Mouse (Mus musculus): ENCODE results near the gene Kiz. TPM values are rescaled to one million over a fixed set of nuclear protein-coding genes. Genes with fewer than 3 reads are reported as not detected.

Gene Kiz
- total and polyA plus RNA-seq, 2 experiments, result 3.7 to 19.7 TPM

DNA sequence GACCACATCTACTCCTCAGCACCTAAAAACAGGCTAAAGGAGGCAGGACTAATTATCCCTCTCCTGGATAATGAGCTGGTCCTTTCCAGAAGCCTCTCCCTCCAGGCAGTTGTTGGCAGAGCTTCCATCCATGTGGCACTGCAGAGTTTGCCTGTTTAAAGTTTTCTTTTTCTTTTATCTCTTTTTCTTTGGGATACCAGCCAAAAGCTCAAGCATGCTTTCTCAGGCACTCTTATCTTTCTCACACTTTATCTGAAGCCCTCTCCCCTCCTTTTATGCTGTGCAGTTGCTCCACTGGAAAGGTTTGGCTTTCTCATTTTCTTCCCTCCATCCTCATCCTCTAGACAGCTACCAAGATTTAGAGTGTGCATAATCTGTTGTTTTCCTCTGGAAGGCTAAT, 130.8 kb downstream of the Kiz start:
- Histone ChIP-seq H3K9ac (ENCODE audit: low read depth, low read length) (no peak overlapping the region), H3K27ac (replicated peaks; ENCODE audit: insufficient read depth, low read depth, low read length) (no peak overlapping the region), H3K4me1 (ENCODE audit: control insufficient read depth, insufficient read depth, low read length) (no peaks in the 10 kb centered on the region), H3K36me3 (ENCODE audit: control insufficient read depth, insufficient read depth, low read length) (no peaks in the 10 kb centered on the region), H3K79me2 (ENCODE audit: control insufficient read depth, insufficient read depth, low read length) (no peaks in the 10 kb centered on the region), H3K4me3 (ENCODE audit: insufficient read depth, low read depth, low read length) (no peak overlapping the region), H3K27me3 (ENCODE audit: control insufficient read depth, insufficient read depth, low read length) (no peaks in the 10 kb centered on the region)
- TF ChIP-seq POLR2A (IDR thresholded peaks at IDR 0.05; ENCODE audit: extremely low read depth, insufficient read depth, low read length), result no peak
- TF ChIP-seq CTCF (IDR thresholded peaks at IDR 0.05; ENCODE audit: low read depth, low read length), result no peak
- no peak for DNase-seq (ENCODE audit: extremely low read depth, low read depth, low spot score)

- Histone ChIP-seq H3K4me3 (ENCODE audit: insufficient read depth, low read depth, low read length) (no peak overlapping the region), H3K27me3 (ENCODE audit: control insufficient read depth, insufficient read depth, low read length) (no peaks in the 10 kb centered on the region), H3K27ac (replicated peaks; ENCODE audit: insufficient read depth, low read depth, low read length) (no peak overlapping the region), H3K36me3 (ENCODE audit: control insufficient read depth, insufficient read depth, low read length) (no peaks in the 10 kb centered on the region), H3K9ac (ENCODE audit: low read depth, low read length) (no peak overlapping the region), H3K4me1 (ENCODE audit: control insufficient read depth, insufficient read depth, low read length) (peaks cover 4% of the 10 kb centered on the region; the same call in 1 of the 2 replicates), H3K79me2 (ENCODE audit: control insufficient read depth, insufficient read depth, low read length) (peaks cover 3% of the 10 kb centered on the region; the same call in 1 of the 2 replicates)
- 86% methylated on average over 2 of the region's 2 CpGs for WGBS
- DNase-seq (ENCODE audit: extremely low read depth, low read depth, low spot score), result no peak
- TF ChIP-seq CTCF (IDR thresholded peaks at IDR 0.05; ENCODE audit: low read depth, low read length) (no peak), POLR2A (IDR thresholded peaks at IDR 0.05; ENCODE audit: extremely low read depth, insufficient read depth, low read length) (no peak)
Observed at GRCm38 (mm10) chr2:147007265-147007664, 151.6 kb downstream of the Kiz start.

- H3K27ac ChIP-seq (replicated peaks; ENCODE audit: insufficient read depth, low read depth, low read length), result no peak overlapping the region
- no peaks in the 10 kb centered on the region for H3K27me3 ChIP-seq (ENCODE audit: control insufficient read depth, insufficient read depth, low read length)
- no peak for DNase-seq (ENCODE audit: extremely low read depth, low read depth, low spot score)
- peaks cover 3% of the 10 kb centered on the region; the same call in 1 of the 2 replicates for H3K79me2 ChIP-seq (ENCODE audit: control insufficient read depth, insufficient read depth, low read length)
- no peak for TF ChIP-seq CTCF (IDR thresholded peaks at IDR 0.05; ENCODE audit: low read depth, low read length)
- TF ChIP-seq POLR2A (IDR thresholded peaks at IDR 0.05; ENCODE audit: extremely low read depth, insufficient read depth, low read length), result no peak
- no peak overlapping the region for H3K9ac ChIP-seq (ENCODE audit: low read depth, low read length)
- H3K36me3 ChIP-seq (ENCODE audit: control insufficient read depth, insufficient read depth, low read length), result no peaks in the 10 kb centered on the region
- H3K4me3 ChIP-seq (ENCODE audit: insufficient read depth, low read depth, low read length), result no peak overlapping the region
- peaks cover 5% of the 10 kb centered on the region; the same call in 1 of the 2 replicates for H3K4me1 ChIP-seq (ENCODE audit: control insufficient read depth, insufficient read depth, low read length)
Observed at GRCm38 (mm10) chr2:147009084-147009483, 153.4 kb downstream of the Kiz start.

DNA sequence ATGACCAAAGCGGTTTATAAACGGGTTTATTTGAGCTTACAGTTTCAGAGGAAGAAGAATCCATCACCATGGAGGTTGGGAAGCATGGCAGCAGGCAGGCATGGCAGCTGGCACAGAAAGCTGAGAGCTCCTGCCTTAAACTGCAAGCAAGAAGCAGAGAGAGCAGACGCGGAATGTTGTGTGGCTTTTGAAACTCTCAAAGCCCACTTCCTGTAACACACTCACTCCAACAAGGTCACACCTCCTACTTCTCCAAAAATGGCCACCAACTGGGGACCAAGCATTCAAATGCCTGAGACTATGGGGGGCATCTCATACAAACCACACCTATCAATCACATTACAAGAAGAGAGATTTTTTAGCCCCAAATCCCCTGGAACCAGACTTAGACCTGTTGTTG, 154.5 kb downstream of the Kiz start:
- 90% methylated on average over 4 of the region's 4 CpGs for WGBS
- no peak for DNase-seq (ENCODE audit: extremely low read depth, low read depth, low spot score)
- Histone ChIP-seq H3K9ac (ENCODE audit: low read depth, low read length) (no peak overlapping the region), H3K27me3 (ENCODE audit: control insufficient read depth, insufficient read depth, low read length) (no peaks in the 10 kb centered on the region), H3K79me2 (ENCODE audit: control insufficient read depth, insufficient read depth, low read length) (peaks cover 3% of the 10 kb centered on the region; the same call in 1 of the 2 replicates), H3K27ac (replicated peaks; ENCODE audit: insufficient read depth, low read depth, low read length) (no peak overlapping the region), H3K4me1 (ENCODE audit: control insufficient read depth, insufficient read depth, low read length) (peaks cover 5% of the 10 kb centered on the region; the same call in 1 of the 2 replicates), H3K4me3 (ENCODE audit: insufficient read depth, low read depth, low read length) (no peak overlapping the region), H3K36me3 (ENCODE audit: control insufficient read depth, insufficient read depth, low read length) (no peaks in the 10 kb centered on the region)
- TF ChIP-seq POLR2A (IDR thresholded peaks at IDR 0.05; ENCODE audit: extremely low read depth, insufficient read depth, low read length) (no peak), CTCF (IDR thresholded peaks at IDR 0.05; ENCODE audit: low read depth, low read length) (no peak)

- H3K27me3 ChIP-seq (ENCODE audit: control insufficient read depth, insufficient read depth, low read length), result no peaks in the 10 kb centered on the region
- H3K4me3 ChIP-seq (ENCODE audit: insufficient read depth, low read depth, low read length), result no peak overlapping the region
- no peak overlapping the region for H3K27ac ChIP-seq (replicated peaks; ENCODE audit: insufficient read depth, low read depth, low read length)
- peaks cover 6% of the 10 kb centered on the region; the same call in 1 of the 2 replicates for H3K79me2 ChIP-seq (ENCODE audit: control insufficient read depth, insufficient read depth, low read length)
- peaks cover 10% of the 10 kb centered on the region for H3K4me1 ChIP-seq (ENCODE audit: control insufficient read depth, insufficient read depth, low read length)
- WGBS, result 94% methylated on average over 9 of the region's 9 CpGs
- no peak for DNase-seq (ENCODE audit: extremely low read depth, low read depth, low spot score)
- no peak overlapping the region for H3K9ac ChIP-seq (ENCODE audit: low read depth, low read length)
- TF ChIP-seq CTCF (IDR thresholded peaks at IDR 0.05; ENCODE audit: low read depth, low read length) (no peak), POLR2A (IDR thresholded peaks at IDR 0.05; ENCODE audit: extremely low read depth, insufficient read depth, low read length) (no peak)
- H3K36me3 ChIP-seq (ENCODE audit: control insufficient read depth, insufficient read depth, low read length), result no peaks in the 10 kb centered on the region
Observed at GRCm38 (mm10) chr2:147010952-147011351, 155.3 kb downstream of the Kiz start.

- Histone ChIP-seq H3K27me3 (ENCODE audit: control insufficient read depth, insufficient read depth, low read length) (no peaks in the 10 kb centered on the region), H3K9ac (ENCODE audit: low read depth, low read length) (no peak overlapping the region), H3K27ac (replicated peaks; ENCODE audit: insufficient read depth, low read depth, low read length) (peak overlapping the region; percentile 66; the same call in 1 of the 2 replicates), H3K79me2 (ENCODE audit: control insufficient read depth, insufficient read depth, low read length) (peaks cover 9% of the 10 kb centered on the region; the same call in 1 of the 2 replicates), H3K4me3 (ENCODE audit: insufficient read depth, low read depth, low read length) (no peak overlapping the region), H3K4me1 (ENCODE audit: control insufficient read depth, insufficient read depth, low read length) (peaks cover 10% of the 10 kb centered on the region), H3K36me3 (ENCODE audit: control insufficient read depth, insufficient read depth, low read length) (no peaks in the 10 kb centered on the region)
- 49% methylated on average over 3 of the region's 3 CpGs for WGBS
- no peak for DNase-seq (ENCODE audit: extremely low read depth, low read depth, low spot score)
- no peak for TF ChIP-seq POLR2A (IDR thresholded peaks at IDR 0.05; ENCODE audit: extremely low read depth, insufficient read depth, low read length)
- TF ChIP-seq CTCF (IDR thresholded peaks at IDR 0.05; ENCODE audit: low read depth, low read length), result no peak
Observed at GRCm38 (mm10) chr2:147011474-147012140, 155.9 kb downstream of the Kiz start.

Measured in liver, adult 2 months (tissue).